Mouse (Mus musculus): Measurements from ENCODE around the gene Nfatc2. TPM values are rescaled to one million over a fixed set of nuclear protein-coding genes. Genes with fewer than 3 reads are reported as not detected.

Nfatc2 gene
- polyA plus RNA-seq, 1 experiment: 7.8 TPM

- TF ChIP-seq EP300 (IDR thresholded peaks at IDR 0.05; ENCODE audit: insufficient read depth, low read depth, low read length) (no peak), CTCF (IDR thresholded peaks at IDR 0.05; ENCODE audit: low read depth, low read length) (no peak), POLR2A (IDR thresholded peaks at IDR 0.05; ENCODE audit: insufficient read depth, low read length) (no peak)
- Histone ChIP-seq H3K4me3 (ENCODE audit: low read depth, low read length) (no peak overlapping the region), H3K9me3 (replicated peaks; ENCODE audit: control insufficient read depth, insufficient read depth, low read length, poor library complexity, severe bottlenecking) (no peaks in the 10 kb centered on the region), H3K27ac (ENCODE audit: insufficient read depth, low read length) (no peak overlapping the region), H3K4me1 (ENCODE audit: control insufficient read depth, insufficient read depth, low read length) (no peaks in the 10 kb centered on the region), H3K9ac (ENCODE audit: low read depth, poor library complexity, severe bottlenecking) (no peak overlapping the region), H3K36me3 (ENCODE audit: control insufficient read depth, insufficient read depth, low read length, poor library complexity, severe bottlenecking) (no peaks in the 10 kb centered on the region), H3K27me3 (ENCODE audit: control insufficient read depth, insufficient read depth, low read length, poor library complexity, severe bottlenecking) (no peaks in the 10 kb centered on the region)
These were observed 23.6 kb upstream of the Nfatc2 start for GRCm38 (mm10) chr2:168625091-168625490.

- TF ChIP-seq EP300 (IDR thresholded peaks at IDR 0.05; ENCODE audit: insufficient read depth, low read depth, low read length): no peak
- TF ChIP-seq POLR2A (IDR thresholded peaks at IDR 0.05; ENCODE audit: insufficient read depth, low read length): no peak
- no peak for TF ChIP-seq CTCF (IDR thresholded peaks at IDR 0.05; ENCODE audit: low read depth, low read length)
- Histone ChIP-seq H3K36me3 (ENCODE audit: control insufficient read depth, insufficient read depth, low read length, poor library complexity, severe bottlenecking) (no peaks in the 10 kb centered on the region), H3K9me3 (replicated peaks; ENCODE audit: control insufficient read depth, insufficient read depth, low read length, poor library complexity, severe bottlenecking) (no peaks in the 10 kb centered on the region), H3K27me3 (ENCODE audit: control insufficient read depth, insufficient read depth, low read length, poor library complexity, severe bottlenecking) (no peaks in the 10 kb centered on the region), H3K4me3 (ENCODE audit: low read depth, low read length) (no peak overlapping the region), H3K4me1 (ENCODE audit: control insufficient read depth, insufficient read depth, low read length) (no peaks in the 10 kb centered on the region), H3K9ac (ENCODE audit: low read depth, poor library complexity, severe bottlenecking) (no peak overlapping the region), H3K27ac (ENCODE audit: insufficient read depth, low read length) (no peak overlapping the region)
These were observed 19.8 kb upstream of the Nfatc2 start for GRCm38 (mm10) chr2:168621111-168621802.

- TF ChIP-seq EP300 (IDR thresholded peaks at IDR 0.05; ENCODE audit: insufficient read depth, low read depth, low read length) (no peak), POLR2A (IDR thresholded peaks at IDR 0.05; ENCODE audit: insufficient read depth, low read length) (no peak), CTCF (IDR thresholded peaks at IDR 0.05; ENCODE audit: low read depth, low read length) (no peak)
- Histone ChIP-seq H3K9ac (ENCODE audit: low read depth, poor library complexity, severe bottlenecking) (no peak overlapping the region), H3K36me3 (ENCODE audit: control insufficient read depth, insufficient read depth, low read length, poor library complexity, severe bottlenecking) (no peaks in the 10 kb centered on the region), H3K4me3 (ENCODE audit: low read depth, low read length) (no peak overlapping the region), H3K27me3 (ENCODE audit: control insufficient read depth, insufficient read depth, low read length, poor library complexity, severe bottlenecking) (no peaks in the 10 kb centered on the region), H3K27ac (ENCODE audit: insufficient read depth, low read length) (no peak overlapping the region), H3K9me3 (replicated peaks; ENCODE audit: control insufficient read depth, insufficient read depth, low read length, poor library complexity, severe bottlenecking) (no peaks in the 10 kb centered on the region), H3K4me1 (ENCODE audit: control insufficient read depth, insufficient read depth, low read length) (peaks cover 2% of the 10 kb centered on the region)
These were observed 16.8 kb upstream of the Nfatc2 start for GRCm38 (mm10) chr2:168618205-168618717.

- TF ChIP-seq EP300 (IDR thresholded peaks at IDR 0.05; ENCODE audit: insufficient read depth, low read depth, low read length) (no peak), POLR2A (IDR thresholded peaks at IDR 0.05; ENCODE audit: insufficient read depth, low read length) (no peak), CTCF (IDR thresholded peaks at IDR 0.05; ENCODE audit: low read depth, low read length) (no peak)
- no peak overlapping the region for H3K9ac ChIP-seq (ENCODE audit: low read depth, poor library complexity, severe bottlenecking)
- H3K27ac ChIP-seq (ENCODE audit: insufficient read depth, low read length): no peak overlapping the region
- H3K27me3 ChIP-seq (ENCODE audit: control insufficient read depth, insufficient read depth, low read length, poor library complexity, severe bottlenecking): no peaks in the 10 kb centered on the region
- H3K4me1 ChIP-seq (ENCODE audit: control insufficient read depth, insufficient read depth, low read length): peaks cover 2% of the 10 kb centered on the region
- H3K9me3 ChIP-seq (replicated peaks; ENCODE audit: control insufficient read depth, insufficient read depth, low read length, poor library complexity, severe bottlenecking): no peaks in the 10 kb centered on the region
- no peak overlapping the region for H3K4me3 ChIP-seq (ENCODE audit: low read depth, low read length)
- H3K36me3 ChIP-seq (ENCODE audit: control insufficient read depth, insufficient read depth, low read length, poor library complexity, severe bottlenecking): no peaks in the 10 kb centered on the region
These were observed 13.7 kb upstream of the Nfatc2 start for GRCm38 (mm10) chr2:168615160-168615559.

- no peaks in the 10 kb centered on the region for H3K36me3 ChIP-seq (ENCODE audit: control insufficient read depth, insufficient read depth, low read length, poor library complexity, severe bottlenecking)
- no peaks in the 10 kb centered on the region for H3K9me3 ChIP-seq (replicated peaks; ENCODE audit: control insufficient read depth, insufficient read depth, low read length, poor library complexity, severe bottlenecking)
- H3K4me1 ChIP-seq (ENCODE audit: control insufficient read depth, insufficient read depth, low read length): peaks cover 2% of the 10 kb centered on the region
- TF ChIP-seq EP300 (IDR thresholded peaks at IDR 0.05; ENCODE audit: insufficient read depth, low read depth, low read length) (no peak), CTCF (IDR thresholded peaks at IDR 0.05; ENCODE audit: low read depth, low read length) (no peak), POLR2A (IDR thresholded peaks at IDR 0.05; ENCODE audit: insufficient read depth, low read length) (no peak)
- H3K9ac ChIP-seq (ENCODE audit: low read depth, poor library complexity, severe bottlenecking): no peak overlapping the region
- no peaks in the 10 kb centered on the region for H3K27me3 ChIP-seq (ENCODE audit: control insufficient read depth, insufficient read depth, low read length, poor library complexity, severe bottlenecking)
- H3K27ac ChIP-seq (ENCODE audit: insufficient read depth, low read length): no peak overlapping the region
- H3K4me3 ChIP-seq (ENCODE audit: low read depth, low read length): no peak overlapping the region
These were observed 12.9 kb upstream of the Nfatc2 start for GRCm38 (mm10) chr2:168614170-168614872.

Measured in ES-Bruce4 (cell line).